Mouse (Mus musculus): ENCODE measurements around the gene Sumo1.

- TF ChIP-seq POLR2A (IDR thresholded peaks at IDR 0.05; ENCODE audit: low read depth, low read length) = no peak
- TF ChIP-seq CTCF (conservative IDR thresholded peaks at IDR 0.05; ENCODE audit: insufficient read depth, insufficient read length, low read depth, low read length) = no peak
Observed at GRCm38 (mm10) chr1:59653243-59653911, 17.3 kb downstream of the Sumo1 start.
